Mouse (Mus musculus): ENCODE results near the gene Mpnd.
"Not testable (repeated sequence)": the region's sequence is repeated elsewhere in the genome, so short reads cannot be mapped to it uniquely, and the experiment has no call there.

Mpnd gene

DNA sequence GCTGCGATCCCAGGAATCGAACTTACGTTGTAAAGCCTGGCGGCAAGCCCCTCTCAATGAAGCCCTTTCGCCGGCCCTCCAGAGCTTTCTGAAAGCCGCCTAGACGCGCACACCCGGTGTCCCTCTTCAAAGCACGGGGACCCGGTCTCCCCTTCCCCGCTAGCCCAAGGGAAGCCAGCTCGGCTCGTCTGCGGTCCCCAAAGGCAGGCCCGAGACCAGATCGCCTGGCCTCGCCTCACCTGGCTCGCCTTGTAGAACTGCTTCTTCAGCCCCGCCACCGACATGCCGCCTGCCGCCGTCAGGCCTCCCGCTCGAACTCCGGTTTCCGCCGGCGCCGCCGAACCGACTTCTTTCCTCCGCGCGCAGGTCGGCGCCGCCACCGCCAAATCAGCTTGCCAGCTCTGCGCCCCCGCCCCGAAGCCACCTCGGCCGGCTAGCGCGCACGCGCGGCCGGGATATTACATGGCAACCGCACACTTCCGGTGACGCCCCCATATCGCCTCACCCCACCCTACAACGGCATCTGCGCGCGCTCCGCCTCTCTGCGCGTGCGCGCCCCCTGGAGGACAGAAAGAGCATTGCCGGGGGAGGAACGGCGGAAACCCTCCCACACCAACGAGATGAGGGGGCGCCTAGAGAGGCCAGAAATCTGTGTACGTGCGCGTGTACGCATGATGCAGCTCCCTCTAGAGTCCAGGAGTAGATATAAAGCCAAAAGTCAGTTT, 30.8 kb downstream of the Mpnd start, which contains the start of gene Sh3gl1:
Gene Sh3gl1, minus strand, starts transcription at position 460 of the 725 bp plus-strand sequence.
- in situ Hi-C loops (cut with MboI, MseI), result no loop called here

DNA sequence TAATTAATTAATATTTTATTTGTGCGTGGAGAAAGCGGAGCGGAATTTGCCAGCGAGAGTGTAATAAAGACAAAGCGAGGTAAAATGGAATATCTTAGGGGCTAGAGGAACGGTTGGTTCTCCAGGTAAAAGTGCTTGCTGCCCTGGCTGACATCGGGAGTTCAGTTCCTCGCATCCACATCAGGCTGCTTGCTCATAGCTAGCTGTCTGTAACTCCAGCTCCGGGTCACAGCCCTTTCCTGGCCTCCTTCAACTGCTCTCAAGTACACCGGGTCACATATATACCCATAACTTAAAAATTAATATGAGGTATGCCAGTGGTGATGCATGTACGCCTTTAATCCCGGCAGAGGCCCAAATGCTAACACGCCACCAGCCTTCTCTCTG, 31.4 kb downstream of the Mpnd start:
- in situ Hi-C loops (cut with MboI, MseI), result no loop called here

- in situ Hi-C loops (cut with MboI, MseI), result no loop called here
Observed at GRCm38 (mm10) chr17:56038583-56039261, 33.2 kb downstream of the Mpnd start.

GRCm38 (mm10) chr17:56039345-56039744, 33.8 kb downstream of the Mpnd start:
- in situ Hi-C loops (cut with MboI, MseI), result no loop called here

DNA sequence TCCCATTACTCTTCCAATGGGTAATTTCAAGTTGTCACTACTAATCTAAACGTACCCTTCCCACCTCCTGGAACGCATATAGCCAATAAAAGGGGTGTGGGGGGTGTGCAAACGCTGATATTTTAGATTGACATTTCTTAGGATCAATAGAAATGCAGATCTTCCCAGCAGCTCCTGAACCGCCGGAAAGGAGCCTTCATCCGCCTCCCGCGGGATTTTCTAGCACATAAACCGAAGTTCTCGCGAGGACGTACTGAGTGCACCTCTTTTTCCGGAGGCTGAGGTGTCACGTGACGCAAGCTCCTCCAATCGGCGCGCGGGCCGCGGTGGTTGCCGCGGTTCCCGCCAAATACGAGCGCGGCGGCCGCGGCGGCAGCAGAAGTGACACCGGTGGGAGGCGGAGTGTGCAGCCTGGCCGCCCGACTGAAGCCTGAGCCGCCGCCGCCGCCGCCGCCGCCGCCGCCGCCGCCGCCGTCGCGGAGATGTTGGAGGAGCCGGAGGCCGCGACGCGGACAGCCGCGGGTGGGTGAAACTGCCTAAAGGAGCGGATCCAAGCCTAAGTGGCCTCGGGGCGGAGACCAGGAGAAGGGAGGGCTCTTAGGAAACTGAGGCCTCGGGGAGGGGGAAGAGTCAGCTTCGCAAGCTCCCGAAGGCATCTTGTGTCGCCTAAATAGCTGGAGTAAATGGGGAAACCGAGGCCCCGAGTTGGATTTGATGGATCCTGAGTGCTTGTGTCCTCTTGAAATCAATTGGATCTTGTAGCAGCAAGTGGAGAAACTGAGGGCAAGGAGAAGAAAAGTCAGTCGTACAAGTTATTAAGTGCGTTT, 34.7 kb downstream of the Mpnd start, which contains the start of gene Chaf1a:
Gene Chaf1a, plus strand, starts transcription at position 410 of the 827 bp plus-strand sequence.
- in situ Hi-C loops (cut with MboI, MseI), result no loop called here

DNA sequence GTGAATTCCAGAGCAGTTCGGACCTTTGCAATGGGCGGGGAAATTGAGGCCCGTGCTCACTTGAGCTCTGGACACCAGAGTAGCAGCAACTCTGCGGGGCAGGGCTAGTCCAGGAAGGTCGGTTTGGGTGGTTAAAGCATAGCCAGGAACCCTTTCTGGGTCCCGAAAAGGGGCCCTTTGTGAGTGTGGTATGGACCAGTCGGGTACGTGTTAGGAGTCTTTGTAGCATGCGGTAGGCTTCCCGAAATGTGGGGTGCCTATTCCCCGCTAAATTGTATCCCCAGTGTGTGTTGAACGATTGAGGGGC, 35.3 kb downstream of the Mpnd start:
- in situ Hi-C loops (cut with MboI, MseI), result no loop called here

DNA sequence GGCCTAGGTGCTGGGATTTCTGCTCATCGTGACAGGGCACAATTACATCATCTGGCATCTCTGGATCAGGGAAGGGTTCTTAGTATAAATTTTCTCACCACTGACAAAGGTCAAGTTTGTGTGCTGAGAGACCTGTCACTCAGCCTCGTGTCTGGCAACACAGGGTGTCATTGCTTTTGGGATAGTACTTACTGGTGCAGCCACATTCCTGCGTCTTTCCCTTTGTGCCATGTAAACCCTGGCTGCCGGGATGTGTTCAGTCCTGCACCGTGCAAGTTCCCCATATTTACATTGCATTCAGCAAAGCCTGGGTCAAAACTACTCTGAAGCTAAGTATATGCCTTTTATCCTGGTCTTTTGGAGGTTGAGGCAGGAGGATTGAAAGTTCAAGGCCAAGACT, 45.9 kb downstream of the Mpnd start:
- in situ Hi-C loops (cut with MboI, MseI), result no loop called here

DNA sequence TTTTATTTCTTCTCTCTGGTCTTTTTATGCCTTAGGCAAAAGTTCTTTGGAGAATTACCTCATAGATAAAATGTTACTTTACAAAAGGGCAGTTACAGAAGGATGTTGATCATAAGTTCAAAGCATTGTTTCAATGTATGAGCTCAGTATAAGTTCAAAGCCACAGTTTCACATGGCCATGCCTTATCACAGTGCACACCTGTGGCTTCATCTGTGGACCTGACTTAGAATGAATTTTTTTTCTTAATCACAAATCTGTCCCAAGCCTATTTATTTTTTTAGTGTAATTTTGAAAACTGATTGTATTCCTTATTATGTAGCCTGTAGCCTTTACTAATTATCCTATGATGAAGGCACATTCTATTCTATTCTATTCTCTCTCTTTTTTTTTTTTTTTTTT, 49.4 kb downstream of the Mpnd start:
- in situ Hi-C loops (cut with MboI, MseI), result no loop called here

GRCm38 (mm10) chr17:56055945-56056678, 50.6 kb downstream of the Mpnd start:
- in situ Hi-C loops (cut with MboI, MseI), result no loop called here

GRCm38 (mm10) chr17:56057381-56058120, 52.0 kb downstream of the Mpnd start:
- in situ Hi-C loops (cut with MboI, MseI), result no loop called here

DNA sequence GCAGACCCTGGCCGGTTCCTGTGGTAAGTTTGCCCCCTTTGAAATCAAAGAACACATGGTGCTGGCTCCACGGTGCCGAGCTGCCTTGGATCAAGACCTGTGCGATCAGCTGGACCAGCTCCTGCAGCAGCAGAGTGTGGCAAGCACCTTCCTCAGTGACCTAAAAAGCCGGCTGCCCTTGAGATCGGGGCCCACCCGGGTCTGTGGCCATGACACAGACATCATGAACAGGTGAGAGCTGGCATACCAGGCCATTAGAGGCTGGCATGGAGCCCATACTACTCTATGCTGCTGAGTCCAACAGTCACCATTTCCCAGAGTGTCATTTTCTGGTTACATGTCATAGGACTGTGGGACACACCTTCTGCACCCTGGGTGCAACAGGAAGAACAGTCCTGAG, 56.6 kb downstream of the Mpnd start:
- in situ Hi-C loops (cut with MboI, MseI), result no loop called here

GRCm38 (mm10) chr17:56065715-56066114, 60.2 kb downstream of the Mpnd start:
- in situ Hi-C loops (cut with MboI, MseI), result not testable (repeated sequence)

Data from T-helper 1 cell (primary cell).